Mouse (Mus musculus) forebrain, postnatal 0 days (tissue): ENCODE measurements around the gene Tpst2. TPM values are rescaled to one million over a fixed set of nuclear protein-coding genes. Genes with fewer than 3 reads are reported as not detected.

ENCODE experiments used
- ATAC-seq: fragments of 200-750 bp; cut with Nextera tagmentation; 2 replicates; pipeline ENCODE4 v1.8.0; 2017; ENCODE audit warnings: mild to moderate bottlenecking, moderate library complexity
- DNase-seq: peaks from one replicate; pipeline ENCODE4 v3.0.0-alpha.2; 2015
- H3K27ac ChIP-seq: fragments of 300-500 bp; sonication (generic); 2 replicates; pipeline ENCODE4 v1.5.1; 2014; ENCODE audit warnings: low read depth, mild to moderate bottlenecking, antibody characterized with exemption, low read length, moderate library complexity, mixed read lengths
- H3K27me3 ChIP-seq: fragments of 300-500 bp; sonication (generic); 2 replicates; pipeline ENCODE4 v1.6.1; 2014; ENCODE audit warnings: mild to moderate bottlenecking, low read length, mixed read lengths; ENCODE audit not compliant: insufficient read depth
- H3K36me3 ChIP-seq: fragments of 300-500 bp; sonication (generic); 2 replicates; pipeline ENCODE4 v1.6.1; 2014; ENCODE audit warnings: mild to moderate bottlenecking, moderate library complexity; ENCODE audit not compliant: insufficient read depth
- H3K4me1 ChIP-seq: fragments of 300-500 bp; sonication (generic); 2 replicates; pipeline ENCODE4 v1.6.1; 2014; ENCODE audit warnings: antibody characterized with exemption; ENCODE audit not compliant: insufficient read depth
- H3K4me2 ChIP-seq: fragments of 300-500 bp; sonication (generic); 2 replicates; pipeline ENCODE4 v1.6.1; 2014; ENCODE audit warnings: low read depth, mild to moderate bottlenecking, moderate library complexity
- H3K4me3 ChIP-seq: fragments of 300-500 bp; sonication (generic); 2 replicates; pipeline ENCODE4 v1.5.1; 2014; ENCODE audit warnings: low read depth, low read length, mixed read lengths
- H3K9ac ChIP-seq: fragments of 300-500 bp; sonication (generic); 2 replicates; pipeline ENCODE4 v1.6.1; 2014; ENCODE audit warnings: mild to moderate bottlenecking
- H3K9me3 ChIP-seq: fragments of 300-500 bp; sonication (generic); 2 replicates; pipeline ENCODE4 v1.6.1; 2016; ENCODE audit warnings: low read length
- CTCF ChIP-seq: sonication (generic); IDR thresholded peaks from 2 replicates; pipeline ENCODE4 v1.5.1; 2016; ENCODE audit warnings: antibody characterized with exemption, control low read depth, low read depth
- WGBS: fragments of 180-500 bp; shearing (Covaris S2); extraction: QIAGEN DNeasy Blood & Tissue Kit; methylation state at CpG from one replicate; pipeline ENCODE4 v1.1.7; 2014; 5-methylcytosine and 5-hydroxymethylcytosine counted together
- polyA plus RNA-seq: library from polyadenylated mRNA; unstranded; fragments of >200 nt; fragmentation: Nextera tagmentation; extraction: Ambion mirVana; gene quantifications from 2 replicates; pipeline ENCODE4 v1.2.1, GENCODE M21; 2015
- total RNA-seq: library from RNA; depleted of rRNA; stranded (reverse); fragments of >200 nt; gene quantifications from 2 replicates; pipeline ENCODE4 v1.2.3, GENCODE M21; 2014

The Tpst2 gene
- total and polyA plus RNA-seq, 2 experiments from 2014 or later: 37.9 to 45.0 TPM

DNA sequence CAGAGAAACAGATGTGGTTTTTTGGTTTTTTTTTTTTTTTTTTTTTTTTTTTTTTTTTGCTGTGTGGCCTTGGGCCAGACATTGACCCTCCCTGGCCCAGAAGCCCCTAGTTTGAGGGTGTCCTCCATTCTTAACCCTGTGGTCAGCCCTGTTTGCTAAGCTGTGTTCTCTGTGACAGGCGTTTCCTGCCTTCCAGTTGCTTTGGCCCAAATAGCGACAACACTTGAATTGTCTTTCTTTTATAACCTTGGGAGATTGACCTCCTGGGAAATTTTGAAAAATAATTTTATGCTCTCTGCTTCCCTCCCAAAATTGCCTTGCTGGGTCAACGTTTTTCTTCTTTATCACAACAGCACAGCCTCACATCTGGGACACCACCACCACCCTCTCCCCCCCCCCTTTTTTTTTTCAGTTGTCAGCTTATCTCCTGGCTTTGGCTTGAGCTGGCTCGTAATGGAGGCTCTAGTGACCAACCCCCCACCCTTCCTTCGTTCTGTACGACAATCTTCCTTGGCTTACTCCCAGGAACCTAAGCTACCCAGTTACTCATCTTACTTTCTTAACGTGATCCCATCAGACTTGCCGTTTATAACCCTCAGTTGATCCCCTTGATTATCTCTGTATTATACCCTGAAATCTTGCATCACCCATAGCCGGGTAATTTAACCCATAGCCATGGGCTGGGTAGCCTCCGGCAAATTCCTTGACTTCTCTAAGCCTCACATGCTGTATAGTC, 32.8 kb upstream of the Tpst2 start:
- no peaks in the 10 kb centered on the region for H3K9me3 ChIP-seq
- ATAC-seq: no peak
- 69% methylated on average over 10 of the region's 10 CpGs for WGBS

GRCm38 (mm10) chr5:112244275-112244562, 32.3 kb upstream of the Tpst2 start:
- no peaks in the 10 kb centered on the region for H3K27me3 ChIP-seq
- H3K4me2 ChIP-seq: no peak overlapping the region
- no peaks in the 10 kb centered on the region for H3K36me3 ChIP-seq
- TF ChIP-seq CTCF: no peak
- H3K4me3 ChIP-seq: no peak overlapping the region
- H3K9me3 ChIP-seq: no peaks in the 10 kb centered on the region
- no peak overlapping the region for H3K9ac ChIP-seq
- ATAC-seq (no peak), DNase-seq (no peak)
- WGBS: 89% methylated on average over 1 of the region's 1 CpGs
- H3K27ac ChIP-seq: no peak overlapping the region
- no peaks in the 10 kb centered on the region for H3K4me1 ChIP-seq

More for the DNA sequence above, 32.8 kb upstream of the Tpst2 start:
- no peak overlapping the region for H3K9ac ChIP-seq
- DNase-seq: no peak
- H3K27me3 ChIP-seq: no peaks in the 10 kb centered on the region
- no peak overlapping the region for H3K4me3 ChIP-seq
- no peak overlapping the region for H3K27ac ChIP-seq
- H3K36me3 ChIP-seq: no peaks in the 10 kb centered on the region
- H3K4me1 ChIP-seq: no peaks in the 10 kb centered on the region
- H3K4me2 ChIP-seq: no peak overlapping the region
- TF ChIP-seq CTCF: no peak

- no peaks in the 10 kb centered on the region for H3K36me3 ChIP-seq
- no peak for TF ChIP-seq CTCF
- H3K4me1 ChIP-seq: no peaks in the 10 kb centered on the region
- H3K4me2 ChIP-seq: no peak overlapping the region
- no peak overlapping the region for H3K27ac ChIP-seq
- no peak overlapping the region for H3K4me3 ChIP-seq
- no peak overlapping the region for H3K9ac ChIP-seq
- 54% methylated on average over 8 of the region's 8 CpGs for WGBS
- ATAC-seq: no peak
- no peak for DNase-seq
- H3K9me3 ChIP-seq: no peaks in the 10 kb centered on the region
- no peaks in the 10 kb centered on the region for H3K27me3 ChIP-seq
Measured at GRCm38 (mm10) chr5:112244890-112245615, 31.4 kb upstream of the Tpst2 start.

- H3K4me3 ChIP-seq: no peak overlapping the region
- no peaks in the 10 kb centered on the region for H3K4me1 ChIP-seq
- no peak for TF ChIP-seq CTCF
- no peak overlapping the region for H3K27ac ChIP-seq
- DNase-seq: no peak
- no peaks in the 10 kb centered on the region for H3K27me3 ChIP-seq
- no peak overlapping the region for H3K9ac ChIP-seq
- WGBS: 59% methylated on average over 7 of the region's 8 CpGs
- H3K4me2 ChIP-seq: no peak overlapping the region
- no peak for ATAC-seq
- H3K36me3 ChIP-seq: no peaks in the 10 kb centered on the region
- H3K9me3 ChIP-seq: no peaks in the 10 kb centered on the region
Measured at GRCm38 (mm10) chr5:112247399-112247798, 29.1 kb upstream of the Tpst2 start.

DNA sequence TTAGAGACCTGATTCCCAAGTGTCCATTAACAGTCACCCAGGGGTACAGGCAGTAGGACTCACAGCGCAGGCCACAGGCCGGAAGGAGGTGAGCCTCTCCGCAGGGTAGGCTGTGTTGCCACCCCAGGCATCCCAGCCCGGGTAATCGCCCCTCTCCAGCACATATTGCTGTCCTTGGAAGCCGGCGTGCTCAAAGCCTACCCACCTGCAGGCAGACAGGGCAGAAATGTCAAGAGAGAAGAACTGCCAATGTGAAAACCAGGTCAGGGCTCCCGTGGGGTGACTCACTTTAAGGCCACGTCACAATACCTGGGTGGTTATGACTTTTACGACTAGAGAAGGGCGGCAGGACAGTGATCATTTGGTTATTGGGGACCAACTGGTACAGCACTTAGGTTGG, 27.4 kb upstream of the Tpst2 start:
- Histone ChIP-seq H3K9ac (no peak overlapping the region), H3K4me1 (no peaks in the 10 kb centered on the region), H3K9me3 (no peaks in the 10 kb centered on the region), H3K27me3 (no peaks in the 10 kb centered on the region), H3K36me3 (no peaks in the 10 kb centered on the region), H3K4me3 (no peak overlapping the region), H3K4me2 (no peak overlapping the region), H3K27ac (no peak overlapping the region)
- WGBS: 88% methylated on average over 11 of the region's 11 CpGs
- TF ChIP-seq CTCF: no peak
- ATAC-seq (no peak), DNase-seq (no peak)

DNA sequence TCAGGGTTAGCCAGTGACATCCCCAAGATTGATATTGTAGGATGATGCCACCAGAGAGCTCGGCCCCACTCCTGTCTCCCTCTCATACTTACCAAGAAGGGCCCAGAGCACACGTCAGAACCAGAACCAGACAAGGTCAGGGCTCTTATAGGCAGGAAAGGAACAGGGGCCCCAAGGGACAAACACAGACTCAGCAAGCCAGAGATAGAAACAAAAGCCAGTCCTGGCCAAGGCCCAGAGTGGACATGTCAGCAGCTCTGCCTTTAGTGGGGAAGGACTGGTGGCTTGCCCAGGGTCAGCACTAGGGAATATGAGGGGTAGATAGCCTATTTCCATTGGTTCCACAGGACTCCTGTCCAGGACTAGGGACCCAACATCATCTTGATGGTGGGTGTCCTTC, 24.1 kb upstream of the Tpst2 start, which contains the start of gene Cryba4:
Gene Cryba4, minus strand, starts transcription at position 119 of the 400 bp plus-strand sequence.
- Histone ChIP-seq H3K4me2 (no peak within 1 kb of the TSS), H3K27me3 (no peaks in the 10 kb centered on the region), H3K9me3 (no peaks in the 10 kb centered on the region), H3K27ac (no peak within 1 kb of the TSS), H3K9ac (no peak within 1 kb of the TSS), H3K4me1 (peaks cover 3% of the 10 kb centered on the region; the same call in 1 of the 2 replicates), H3K36me3 (no peaks in the 10 kb centered on the region), H3K4me3 (no peak within 1 kb of the TSS)
- no peak for DNase-seq
- no peak for ATAC-seq
- TF ChIP-seq CTCF: no peak
- 71% methylated on average over 2 of the region's 2 CpGs for whole genome bisulfite sequencing

DNA sequence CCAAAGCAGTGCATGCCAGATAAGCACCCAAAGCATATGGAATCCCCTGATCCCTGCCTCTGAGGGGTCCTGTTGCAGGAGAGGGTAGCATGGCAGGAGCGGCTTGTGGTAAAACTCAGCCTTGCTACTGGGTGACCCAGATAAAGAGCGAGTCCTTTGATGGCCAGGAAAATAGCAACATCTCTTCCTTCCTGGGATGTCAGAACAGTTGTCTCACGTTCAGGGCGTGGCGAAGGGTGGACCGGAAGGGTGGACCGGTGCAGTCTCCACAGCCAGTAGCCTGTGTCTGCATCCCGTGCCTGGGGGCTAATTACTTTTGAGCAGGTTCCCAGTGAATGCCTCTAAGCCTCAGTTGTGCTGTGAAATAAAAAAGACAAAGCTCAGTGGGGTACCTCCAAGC, 23.3 kb upstream of the Tpst2 start:
- H3K27ac ChIP-seq: no peak overlapping the region
- H3K4me3 ChIP-seq: no peak overlapping the region
- peaks cover 3% of the 10 kb centered on the region; the same call in 1 of the 2 replicates for H3K4me1 ChIP-seq
- H3K9me3 ChIP-seq: no peaks in the 10 kb centered on the region
- 16% methylated on average over 8 of the region's 8 CpGs for WGBS
- no peak for TF ChIP-seq CTCF
- ATAC-seq (no peak), DNase-seq (no peak)
- no peaks in the 10 kb centered on the region for H3K27me3 ChIP-seq
- no peaks in the 10 kb centered on the region for H3K36me3 ChIP-seq
- H3K4me2 ChIP-seq: no peak overlapping the region
- H3K9ac ChIP-seq: no peak overlapping the region
